Mouse (Mus musculus): ENCODE results near the gene Ccdc96. TPM values are rescaled to one million over a fixed set of nuclear protein-coding genes. Genes with fewer than 3 reads are reported as not detected.

Ccdc96 gene
- 0.75 and 0.88 TPM in 2 replicates for polyA plus RNA-seq (2016; fragmentation: Nextera tagmentation; extraction: Ambion mirVana)

DNA sequence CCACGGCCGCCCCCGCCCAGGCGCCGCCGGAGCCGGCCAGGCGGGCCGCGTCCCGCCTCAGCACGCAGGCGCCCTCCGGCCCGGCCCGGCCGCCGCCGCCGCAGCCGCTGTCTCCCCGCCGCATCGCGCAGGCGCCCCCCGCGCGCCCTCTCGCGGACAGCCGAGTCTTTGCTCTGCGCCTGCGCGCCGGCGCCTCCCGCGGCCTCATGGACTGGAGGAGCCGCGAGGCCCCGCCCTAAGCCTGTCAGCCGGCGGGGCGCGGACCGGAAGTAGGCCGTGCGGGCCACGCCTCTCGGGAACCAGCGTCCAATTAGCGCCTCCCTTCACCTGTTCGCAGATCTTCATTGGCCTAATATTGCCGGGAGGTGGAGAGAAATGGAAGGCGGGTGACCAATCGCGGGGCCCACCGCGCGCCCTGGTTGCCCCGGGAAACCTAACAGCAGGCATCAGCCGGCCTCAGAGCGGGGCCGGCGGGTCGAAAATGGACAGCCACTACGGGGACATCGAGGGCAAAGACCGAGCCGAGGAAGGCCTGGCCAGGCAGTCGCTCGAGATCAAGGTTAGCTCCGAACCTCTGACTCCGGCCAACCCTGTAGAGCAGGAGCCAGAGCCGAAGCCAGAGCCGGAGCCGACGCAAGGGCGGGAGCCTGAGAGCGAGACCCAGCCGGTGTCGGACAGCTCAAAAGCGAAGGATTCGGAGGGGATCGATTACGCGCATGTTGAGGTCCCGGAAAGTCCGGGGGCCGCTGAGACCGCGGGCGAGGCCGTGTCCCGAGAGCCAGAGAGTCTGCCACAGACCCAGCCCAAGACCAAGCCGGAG, at the start of gene Ccdc96, which contains the start of gene Tada2b:
Ccdc96 (plus strand) TSS at position 418 of the 820 bp plus-strand sequence.
Tada2b (minus strand) TSS at position 115 of the 820 bp plus-strand sequence.
- Histone ChIP-seq H3K27me3 (ENCODE audit: low read depth, poor library complexity, severe bottlenecking) (peaks cover 26% of the 10 kb centered on the region), H3K36me3 (peaks cover 4% of the 10 kb centered on the region), H3K4me3 (peak within 1 kb of the TSS; percentile 90), H3K4me1 (peaks cover 33% of the 10 kb centered on the region), H3K9me3 (replicated peaks) (no peaks in the 10 kb centered on the region), H3K27ac (peak within 1 kb of the TSS; percentile 88)
- DNase-seq (ENCODE audit: low spot score): peak; percentile 97
- WGBS: 7% methylated on average over 97 of the region's 97 CpGs

- WGBS: 80% methylated on average over 4 of the region's 4 CpGs
- H3K4me1 ChIP-seq: no peaks in the 10 kb centered on the region
- no peaks in the 10 kb centered on the region for H3K27me3 ChIP-seq (ENCODE audit: low read depth, poor library complexity, severe bottlenecking)
- H3K4me3 ChIP-seq: no peak overlapping the region
- DNase-seq (ENCODE audit: low spot score): no peak
- H3K36me3 ChIP-seq: no peaks in the 10 kb centered on the region
- H3K27ac ChIP-seq: no peak overlapping the region
- H3K9me3 ChIP-seq (replicated peaks): no peaks in the 10 kb centered on the region
Observed at GRCm38 (mm10) chr5:36436858-36437257, 47.5 kb upstream of the Ccdc96 start.

GRCm38 (mm10) chr5:36440741-36441140, 43.6 kb upstream of the Ccdc96 start:
- H3K27ac ChIP-seq: no peak overlapping the region
- no peaks in the 10 kb centered on the region for H3K36me3 ChIP-seq
- no peak overlapping the region for H3K4me3 ChIP-seq
- H3K4me1 ChIP-seq: peaks cover 14% of the 10 kb centered on the region
- no peaks in the 10 kb centered on the region for H3K9me3 ChIP-seq (replicated peaks)
- WGBS: 86% methylated on average over 3 of the region's 3 CpGs
- DNase-seq (ENCODE audit: low spot score): no peak
- H3K27me3 ChIP-seq (ENCODE audit: low read depth, poor library complexity, severe bottlenecking): peaks cover 14% of the 10 kb centered on the region

- Histone ChIP-seq H3K36me3 (no peaks in the 10 kb centered on the region), H3K9me3 (replicated peaks) (no peaks in the 10 kb centered on the region), H3K4me1 (peaks cover 27% of the 10 kb centered on the region), H3K4me3 (no peak overlapping the region), H3K27ac (no peak overlapping the region), H3K27me3 (ENCODE audit: low read depth, poor library complexity, severe bottlenecking) (peaks cover 19% of the 10 kb centered on the region)
- no peak for DNase-seq (ENCODE audit: low spot score)
- 49% methylated on average over 4 of the region's 4 CpGs for WGBS
Observed at GRCm38 (mm10) chr5:36444611-36445010, 39.8 kb upstream of the Ccdc96 start.

DNA sequence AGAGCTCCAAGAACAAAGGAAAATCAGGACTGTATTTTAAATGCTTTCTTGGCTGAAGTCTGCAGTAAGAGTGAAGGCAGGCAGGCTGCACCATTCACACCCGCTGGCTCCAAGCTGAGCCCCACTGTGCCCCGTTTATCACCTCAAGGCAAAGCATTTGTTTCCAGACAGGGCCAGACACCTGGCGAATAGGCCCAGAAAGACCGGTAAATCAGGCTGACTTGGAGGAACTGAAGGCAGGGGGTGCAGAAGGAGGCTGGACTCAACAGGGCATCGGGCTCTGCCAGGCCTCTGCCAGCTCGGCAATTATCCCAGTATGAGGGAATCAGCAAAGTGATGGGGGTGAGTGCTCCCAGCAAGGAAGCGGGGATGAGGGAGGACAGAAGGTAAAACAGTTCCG, 39.4 kb upstream of the Ccdc96 start:
- no peaks in the 10 kb centered on the region for H3K9me3 ChIP-seq (replicated peaks)
- WGBS: 22% methylated on average over 8 of the region's 8 CpGs

GRCm38 (mm10) chr5:36446166-36446890, 38.1 kb upstream of the Ccdc96 start:
- no peaks in the 10 kb centered on the region for H3K9me3 ChIP-seq (replicated peaks)
- H3K4me3 ChIP-seq: no peak overlapping the region
- H3K27ac ChIP-seq: no peak overlapping the region
- H3K4me1 ChIP-seq: peaks cover 37% of the 10 kb centered on the region
- no peaks in the 10 kb centered on the region for H3K36me3 ChIP-seq
- H3K27me3 ChIP-seq (ENCODE audit: low read depth, poor library complexity, severe bottlenecking): peaks cover 19% of the 10 kb centered on the region
- DNase-seq (ENCODE audit: low spot score): no peak
- WGBS: 40% methylated on average over 9 of the region's 9 CpGs

More for the DNA sequence above, 39.4 kb upstream of the Ccdc96 start:
- Histone ChIP-seq H3K27ac (no peak overlapping the region), H3K27me3 (ENCODE audit: low read depth, poor library complexity, severe bottlenecking) (peaks cover 19% of the 10 kb centered on the region), H3K4me3 (no peak overlapping the region), H3K4me1 (peaks cover 31% of the 10 kb centered on the region), H3K36me3 (no peaks in the 10 kb centered on the region)
- no peak for DNase-seq (ENCODE audit: low spot score)

DNA sequence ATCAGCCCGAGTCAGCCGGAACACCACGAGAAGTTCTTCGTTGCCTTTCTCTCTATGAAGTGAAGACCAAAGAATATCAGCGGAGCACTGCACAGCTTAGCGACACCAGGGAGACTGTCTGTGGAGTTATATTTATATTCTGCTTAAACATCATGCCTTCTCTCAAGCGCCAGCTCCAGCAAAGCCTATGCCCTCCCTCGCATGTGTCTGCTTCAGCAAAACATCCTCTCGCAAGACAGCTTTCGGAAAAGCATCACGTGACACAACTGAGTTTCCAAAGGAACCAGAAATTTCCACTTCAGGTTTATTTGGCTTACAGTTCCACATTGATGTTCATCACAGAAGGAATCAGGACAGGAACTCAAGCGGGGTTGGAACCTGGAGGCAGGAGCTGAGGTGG, 36.5 kb upstream of the Ccdc96 start:
- H3K27me3 ChIP-seq (ENCODE audit: low read depth, poor library complexity, severe bottlenecking): peaks cover 19% of the 10 kb centered on the region
- no peak overlapping the region for H3K27ac ChIP-seq
- H3K4me1 ChIP-seq: peaks cover 39% of the 10 kb centered on the region
- WGBS: 96% methylated on average over 12 of the region's 12 CpGs
- no peaks in the 10 kb centered on the region for H3K9me3 ChIP-seq (replicated peaks)
- H3K36me3 ChIP-seq: no peaks in the 10 kb centered on the region
- DNase-seq (ENCODE audit: low spot score): no peak
- no peak overlapping the region for H3K4me3 ChIP-seq

- WGBS: 68% methylated on average over 6 of the region's 6 CpGs
- no peak overlapping the region for H3K27ac ChIP-seq
- H3K9me3 ChIP-seq (replicated peaks): no peaks in the 10 kb centered on the region
- peaks cover 14% of the 10 kb centered on the region for H3K27me3 ChIP-seq (ENCODE audit: low read depth, poor library complexity, severe bottlenecking)
- no peak overlapping the region for H3K4me3 ChIP-seq
- H3K4me1 ChIP-seq: peaks cover 32% of the 10 kb centered on the region
- no peaks in the 10 kb centered on the region for H3K36me3 ChIP-seq
- DNase-seq (ENCODE audit: low spot score): no peak
Observed at GRCm38 (mm10) chr5:36449710-36450358, 34.6 kb upstream of the Ccdc96 start.

- Histone ChIP-seq H3K27ac (no peak overlapping the region), H3K27me3 (ENCODE audit: low read depth, poor library complexity, severe bottlenecking) (peaks cover 4% of the 10 kb centered on the region), H3K9me3 (replicated peaks) (no peaks in the 10 kb centered on the region), H3K4me1 (peaks cover 22% of the 10 kb centered on the region), H3K36me3 (no peaks in the 10 kb centered on the region), H3K4me3 (no peak overlapping the region)
- DNase-seq (ENCODE audit: low spot score): no peak
- WGBS: 26% methylated on average over 7 of the region's 10 CpGs
Observed at GRCm38 (mm10) chr5:36451119-36451518, 33.3 kb upstream of the Ccdc96 start.

DNA sequence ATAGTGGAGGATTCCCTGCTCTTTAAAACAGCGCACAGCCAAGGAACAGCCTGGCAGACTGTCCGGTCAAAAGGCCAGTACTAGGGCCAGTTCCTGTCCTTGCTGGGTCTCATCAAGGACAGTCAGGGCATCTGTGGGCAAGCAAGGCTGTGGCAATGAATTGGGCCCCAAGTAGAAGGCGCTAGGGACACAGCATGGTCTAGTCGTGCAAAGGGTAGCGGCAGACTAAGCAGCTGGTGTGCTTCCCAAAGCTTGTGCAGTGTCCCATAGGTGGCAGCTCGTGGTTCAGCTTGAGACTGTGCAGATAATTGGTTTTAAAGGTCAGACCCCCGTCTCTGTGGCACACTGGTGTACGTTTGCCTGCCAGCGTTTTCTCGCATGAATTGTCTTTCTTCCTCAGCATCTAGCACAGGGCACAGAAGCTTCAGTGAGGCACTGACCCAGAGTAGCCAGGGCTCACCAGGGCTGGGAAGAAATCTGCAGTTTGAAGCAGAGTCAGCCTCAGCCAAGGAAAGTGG, 32.5 kb upstream of the Ccdc96 start:
- Histone ChIP-seq H3K27me3 (ENCODE audit: low read depth, poor library complexity, severe bottlenecking) (0 out of 2 replicates have a peak, but pooled peaks cover 3% of the 10 kb centered on the region), H3K36me3 (no peaks in the 10 kb centered on the region), H3K27ac (no peak overlapping the region), H3K4me3 (no peak overlapping the region), H3K4me1 (peaks cover 22% of the 10 kb centered on the region), H3K9me3 (replicated peaks) (no peaks in the 10 kb centered on the region)
- 74% methylated on average over 10 of the region's 10 CpGs for WGBS
- DNase-seq (ENCODE audit: low spot score): no peak

- Histone ChIP-seq H3K27ac (no peak overlapping the region), H3K4me3 (no peak overlapping the region), H3K9me3 (replicated peaks) (no peaks in the 10 kb centered on the region), H3K4me1 (peaks cover 22% of the 10 kb centered on the region), H3K27me3 (ENCODE audit: low read depth, poor library complexity, severe bottlenecking) (0 out of 2 replicates have a peak, but pooled peaks cover 3% of the 10 kb centered on the region), H3K36me3 (no peaks in the 10 kb centered on the region)
- WGBS: 87% methylated on average over 6 of the region's 6 CpGs
- no peak for DNase-seq (ENCODE audit: low spot score)
Observed at GRCm38 (mm10) chr5:36452821-36453220, 31.6 kb upstream of the Ccdc96 start.

- Histone ChIP-seq H3K4me3 (no peak overlapping the region), H3K36me3 (no peaks in the 10 kb centered on the region), H3K27me3 (ENCODE audit: low read depth, poor library complexity, severe bottlenecking) (0 out of 2 replicates have a peak, but pooled peaks cover 3% of the 10 kb centered on the region), H3K4me1 (0 out of 2 replicates have a peak, but pooled peaks cover 1% of the 10 kb centered on the region), H3K27ac (no peak overlapping the region), H3K9me3 (replicated peaks) (no peaks in the 10 kb centered on the region)
- DNase-seq (ENCODE audit: low spot score): no peak
- WGBS: 84% methylated on average over 4 of the region's 4 CpGs
Observed at GRCm38 (mm10) chr5:36457706-36458105, 26.7 kb upstream of the Ccdc96 start.

All from limb, embryonic 10.5 days (tissue).